Mouse (Mus musculus) thymus, adult 2 months (tissue): ENCODE measurements around the gene Ciz1.

Source experiments
- CTCF ChIP-seq: fragments of 200-500 bp; IDR thresholded peaks from 2 replicates; pipeline ENCODE4 v1.5.1; 2012; ENCODE audit warnings: mild to moderate bottlenecking, control low read depth, low read length, moderate library complexity, borderline replicate concordance; ENCODE audit not compliant: control insufficient read depth, poor library complexity, insufficient read depth; ENCODE audit errors: extremely low read depth
- POLR2A ChIP-seq: fragments of 200-500 bp; IDR thresholded peaks from 2 replicates; pipeline ENCODE4 v1.6.1; 2012; ENCODE audit warnings: mild to moderate bottlenecking, low read length, control low read depth, moderate library complexity; ENCODE audit not compliant: control insufficient read depth, poor library complexity, insufficient read depth; ENCODE audit errors: extremely low read depth

DNA sequence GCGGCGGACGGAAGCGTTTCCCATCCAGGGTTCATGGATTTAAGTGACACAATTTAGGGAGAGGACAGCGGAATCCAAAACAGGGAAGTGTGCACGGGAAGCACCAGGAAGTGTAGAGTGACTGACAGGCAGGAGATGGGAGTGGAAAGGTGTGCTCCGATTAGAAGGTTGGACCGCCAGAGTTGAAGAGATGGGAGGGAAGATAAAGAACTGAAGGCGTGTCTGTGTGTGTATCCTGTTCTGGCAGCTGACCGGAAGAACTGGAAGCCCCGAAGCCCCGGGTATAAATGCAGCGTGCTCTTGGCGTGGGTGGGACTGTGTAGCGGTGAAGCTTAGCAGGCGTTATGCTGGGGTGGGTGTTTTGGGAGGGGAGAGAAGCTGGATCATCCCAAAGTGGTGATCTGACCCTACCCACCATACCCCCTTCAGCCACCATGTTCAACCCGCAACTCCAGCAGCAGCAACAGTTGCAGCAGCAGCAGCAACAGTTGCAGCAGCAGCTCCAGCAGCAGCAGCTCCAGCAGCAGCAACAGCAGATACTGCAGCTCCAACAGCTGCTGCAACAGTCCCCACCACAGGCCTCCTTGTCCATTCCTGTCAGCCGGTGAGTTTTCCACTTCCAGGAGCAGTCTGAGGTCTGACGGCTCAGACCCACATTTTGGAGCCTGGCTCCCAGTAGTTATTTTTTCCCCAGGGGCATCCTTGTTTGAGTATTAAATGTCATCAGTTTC is 11.4 kb downstream of the Ciz1 start:
- TF ChIP-seq CTCF: no peak
- TF ChIP-seq POLR2A: no peak
